Mouse (Mus musculus): ENCODE results near the gene Sez6l.

- no peak for TF ChIP-seq CTCF (IDR thresholded peaks at IDR 0.05; ENCODE audit: low read depth, low read length)
- no peak for TF ChIP-seq GATA1 (IDR thresholded peaks at IDR 0.05; ENCODE audit: borderline replicate concordance, low read length)
- TF ChIP-seq TAL1 (conservative IDR thresholded peaks at IDR 0.05; ENCODE audit: low read depth, low read length), result no peak
- TF ChIP-seq POLR2AphosphoS5 (IDR thresholded peaks at IDR 0.05; ENCODE audit: insufficient replicate concordance, low read depth, low read length), result no peak
- TF ChIP-seq GATA2 (IDR thresholded peaks at IDR 0.05; ENCODE audit: borderline replicate concordance, low read depth, low read length), result no peak
Observed at GRCm38 (mm10) chr5:112396066-112396465, 180.9 kb downstream of the Sez6l start.
